Mouse (Mus musculus): Measurements from ENCODE around the gene Ctsll3. TPM values are rescaled to one million over a fixed set of nuclear protein-coding genes. Genes with fewer than 3 reads are reported as not detected.

Ctsll3 gene
- polyA plus RNA-seq, 1 experiment from 2014 or later: not detected

Other genes with a start within 250 kb of the Ctsll3 start
- 30.6 and 34.9 TPM in 2 replicates for gene Dapk1, start 200.9 kb downstream of the Ctsll3 start, polyA plus RNA-seq (2015; fragmentation: Nextera tagmentation; extraction: Ambion mirVana)
- gene BC051665, start 16.5 kb downstream of the Ctsll3 start, polyA plus RNA-seq (2015; fragmentation: Nextera tagmentation; extraction: Ambion mirVana): not detected in 2 replicates
- not detected in 2 replicates for gene 4930486L24Rik, start 61.6 kb upstream of the Ctsll3 start, polyA plus RNA-seq (2015; fragmentation: Nextera tagmentation; extraction: Ambion mirVana)
- 0.32 TPM in 1 of 2 replicates, not detected in the other for gene Gm49392, start 94.0 kb upstream of the Ctsll3 start, polyA plus RNA-seq (2015; fragmentation: Nextera tagmentation; extraction: Ambion mirVana)
- gene Ctla2b, start 94.6 kb upstream of the Ctsll3 start, polyA plus RNA-seq (2015; fragmentation: Nextera tagmentation; extraction: Ambion mirVana): 1.2 and 1.8 TPM in 2 replicates
- not detected in 2 replicates for gene Tpbpb, start 102.0 kb upstream of the Ctsll3 start, polyA plus RNA-seq (2015; fragmentation: Nextera tagmentation; extraction: Ambion mirVana)
- gene Gm49393, start 132.7 kb upstream of the Ctsll3 start, polyA plus RNA-seq (2015; fragmentation: Nextera tagmentation; extraction: Ambion mirVana): not detected in 2 replicates
- gene Gm49391, start 133.7 kb upstream of the Ctsll3 start, polyA plus RNA-seq (2015; fragmentation: Nextera tagmentation; extraction: Ambion mirVana): 0.23 and 1.7 TPM in 2 replicates
- 16.3 and 27.7 TPM in 2 replicates for gene Ctla2a, start 133.8 kb upstream of the Ctsll3 start, polyA plus RNA-seq (2015; fragmentation: Nextera tagmentation; extraction: Ambion mirVana)
- gene Tpbpa, start 139.1 kb upstream of the Ctsll3 start, polyA plus RNA-seq (2015; fragmentation: Nextera tagmentation; extraction: Ambion mirVana): not detected in 2 replicates
- not detected in 2 replicates for gene Ctsj, start 203.1 kb upstream of the Ctsll3 start, polyA plus RNA-seq (2015; fragmentation: Nextera tagmentation; extraction: Ambion mirVana)
- not detected in 2 replicates for gene Ctsq, start 237.8 kb upstream of the Ctsll3 start, polyA plus RNA-seq (2015; fragmentation: Nextera tagmentation; extraction: Ambion mirVana)

Data from neural tube, embryonic 15.5 days (tissue).